Mouse (Mus musculus) olfactory bulb, adult 2 months (tissue): Measurements from ENCODE around the gene Prune2.

Experiments used
- CTCF ChIP-seq: fragments of 200-500 bp; IDR thresholded peaks from 2 replicates; pipeline ENCODE4 v1.5.1; 2012; ENCODE audit warnings: low read depth, mild to moderate bottlenecking, low read length, moderate library complexity; ENCODE audit not compliant: insufficient read depth
- POLR2A ChIP-seq: fragments of 200-500 bp; IDR thresholded peaks from 2 replicates; pipeline ENCODE4 v1.6.1; 2012; ENCODE audit warnings: mild to moderate bottlenecking, low read depth, low read length, moderate library complexity; ENCODE audit not compliant: insufficient read depth

DNA sequence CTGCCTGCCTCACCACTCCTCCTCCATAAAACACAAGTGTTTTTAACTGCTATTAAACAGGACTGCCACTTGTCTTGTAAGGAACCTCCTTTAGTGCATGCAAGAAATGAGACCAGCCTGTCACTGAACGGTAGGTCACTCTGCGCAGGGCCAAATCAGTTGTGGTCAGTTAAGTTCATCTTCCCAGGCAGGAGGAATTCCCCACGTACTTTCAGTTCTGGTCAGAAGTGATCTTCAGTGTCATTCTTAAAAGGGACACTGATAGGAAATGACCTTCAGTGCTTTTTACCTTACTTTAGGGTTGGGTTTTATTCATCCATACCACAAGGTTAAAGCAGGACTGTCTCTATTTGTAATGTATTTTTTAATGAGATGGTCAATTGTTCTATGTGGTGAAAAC lies 262.3 kb downstream of the Prune2 start:
- TF ChIP-seq POLR2A (no peak), CTCF (no peak)
